Mouse (Mus musculus) CH12.LX (cell line): ENCODE measurements around the gene Dhx34. TPM values are rescaled to one million over a fixed set of nuclear protein-coding genes. Genes with fewer than 3 reads are reported as not detected.

Experiments used
- DNase-seq: peaks from one replicate; pipeline ENCODE4 v3.0.0-alpha.2; 2013; ENCODE audit errors: extremely low read depth
- H3K27ac ChIP-seq: 2 replicates; pipeline ENCODE4 v1.5.1; 2012; ENCODE audit warnings: low read depth, mild to moderate bottlenecking, control low read depth, moderate library complexity; ENCODE audit not compliant: insufficient read depth
- H3K27me3 ChIP-seq: replicated peaks from 2 replicates; pipeline ENCODE3; 2012; ENCODE audit warnings: inconsistent platforms
- H3K36me3 ChIP-seq, 2 experiments: replicated peaks in 1 of 2; 2 replicates each; pipeline versions ENCODE3 to v1.6.1; 2012; ENCODE audit warnings: inconsistent platforms in 1 of 2, low read length in 1 of 2, mild to moderate bottlenecking in 1 of 2, mixed read lengths in 1 of 2, moderate library complexity in 1 of 2; ENCODE audit not compliant: control insufficient read depth in 1 of 2, insufficient read depth in 1 of 2
- H3K4me1 ChIP-seq, 2 experiments: 2 replicates each; pipeline ENCODE4 v1.6.1; 2012; ENCODE audit warnings: inconsistent platforms in 1 of 2, moderate library complexity in 1 of 2; ENCODE audit not compliant: insufficient read depth in 2 of 2, control insufficient read depth in 1 of 2
- H3K4me2 ChIP-seq: 2 replicates; pipeline ENCODE4 v1.6.1; 2012; ENCODE audit warnings: low read depth, mild to moderate bottlenecking, control low read depth; ENCODE audit not compliant: poor library complexity, insufficient read depth, severe bottlenecking
- H3K4me3 ChIP-seq, 3 experiments: fragments of 150-350 bp in 1 of 3; sonication (generic) in 1 of 3; replicated peaks in 1 of 3; 2 replicates each; pipeline versions ENCODE3 to v1.5.1; 2011 to 2012; ENCODE audit warnings: low read depth in 2 of 3, low read length in 2 of 3, mild to moderate bottlenecking in 2 of 3, moderate library complexity in 2 of 3, control low read depth in 1 of 3, improper control_type of control experiment in 1 of 3, inconsistent platforms in 1 of 3, mixed read lengths in 1 of 3; ENCODE audit not compliant: poor library complexity in 1 of 3
- H3K79me2 ChIP-seq: replicated peaks from 2 replicates; pipeline ENCODE4 v1.6.1; 2012; ENCODE audit warnings: mild to moderate bottlenecking, moderate library complexity; ENCODE audit not compliant: control insufficient read depth, poor library complexity, insufficient read depth, severe bottlenecking; ENCODE audit errors: extremely low read depth
- H3K9ac ChIP-seq: 2 replicates; pipeline ENCODE4 v1.6.1; 2012; ENCODE audit warnings: low read depth, mild to moderate bottlenecking, control low read depth, moderate library complexity; ENCODE audit not compliant: insufficient read depth
- H3K9me3 ChIP-seq: replicated peaks from 2 replicates; pipeline ENCODE3; 2012; ENCODE audit warnings: low read length, inconsistent platforms, mixed read lengths
- CTCF ChIP-seq, 2 experiments: IDR thresholded peaks in 1 of 2; conservative IDR thresholded peaks in 1 of 2; 2 replicates each; pipeline ENCODE4 v1.5.1; 2011 to 2012; ENCODE audit warnings: low read depth in 2 of 2, low read length in 2 of 2, improper control_type of control experiment in 1 of 2, inconsistent platforms in 1 of 2, mild to moderate bottlenecking in 1 of 2, moderate library complexity in 1 of 2
- E2F4 ChIP-seq: IDR thresholded peaks from 2 replicates; pipeline ENCODE4 v1.6.1; 2011; ENCODE audit warnings: low read depth, low read length, improper control_type of control experiment; ENCODE audit not compliant: insufficient replicate concordance
- JUN ChIP-seq: IDR thresholded peaks from 2 replicates; pipeline ENCODE4 v1.6.1; 2011; ENCODE audit warnings: low read depth, mild to moderate bottlenecking, low read length, improper control_type of control experiment, moderate library complexity; ENCODE audit not compliant: insufficient read depth
- JUND ChIP-seq: conservative IDR thresholded peaks from 2 replicates; pipeline ENCODE4 v1.6.1; 2011; ENCODE audit warnings: low read depth, low read length, improper control_type of control experiment
- KAT2A ChIP-seq: IDR thresholded peaks from 2 replicates; pipeline ENCODE4 v1.6.1; 2012; ENCODE audit warnings: low read length, improper control_type of control experiment, inconsistent platforms; ENCODE audit not compliant: insufficient replicate concordance
- MAFK ChIP-seq: IDR thresholded peaks from 2 replicates; pipeline ENCODE4 v1.6.1; 2011; ENCODE audit warnings: low read length, improper control_type of control experiment; ENCODE audit not compliant: insufficient replicate concordance
- MAX ChIP-seq: IDR thresholded peaks from 2 replicates; pipeline ENCODE4 v1.6.1; 2011; ENCODE audit warnings: low read length, improper control_type of control experiment
- MAZ ChIP-seq: IDR thresholded peaks from 2 replicates; pipeline ENCODE4 v1.6.1; 2012; ENCODE audit warnings: low read depth, mild to moderate bottlenecking, inconsistent platforms, low read length, improper control_type of control experiment, moderate library complexity
- MXI1 ChIP-seq: IDR thresholded peaks from 2 replicates; pipeline ENCODE4 v1.6.1; 2011; ENCODE audit warnings: mild to moderate bottlenecking, low read depth, low read length, improper control_type of control experiment
- MYC ChIP-seq: IDR thresholded peaks from 2 replicates; pipeline ENCODE4 v1.6.1; 2011; ENCODE audit warnings: low read depth, mild to moderate bottlenecking, improper control_type of control experiment, low read length
- POLR2A ChIP-seq: IDR thresholded peaks from 2 replicates; pipeline ENCODE4 v1.6.1; 2011; ENCODE audit warnings: low read depth, mild to moderate bottlenecking, improper control_type of control experiment, low read length
- POLR2AphosphoS2 ChIP-seq: IDR thresholded peaks from 2 replicates; pipeline ENCODE4 v1.6.1; 2011; ENCODE audit warnings: low read depth, low read length, improper control_type of control experiment
- RAD21 ChIP-seq: IDR thresholded peaks from 2 replicates; pipeline ENCODE4 v1.6.1; 2011; ENCODE audit warnings: low read depth, mild to moderate bottlenecking, low read length, improper control_type of control experiment, moderate library complexity
- RCOR1 ChIP-seq: conservative IDR thresholded peaks from 2 replicates; pipeline ENCODE4 v1.6.1; 2012; ENCODE audit warnings: low read depth, mild to moderate bottlenecking, inconsistent platforms, low read length, improper control_type of control experiment
- SIN3A ChIP-seq: IDR thresholded peaks from 2 replicates; pipeline ENCODE4 v1.6.1; 2012; ENCODE audit warnings: low read length, improper control_type of control experiment, inconsistent platforms
- SMC3 ChIP-seq: IDR thresholded peaks from 2 replicates; pipeline ENCODE4 v1.6.1; 2011; ENCODE audit warnings: low read depth, low read length, improper control_type of control experiment
- TBP ChIP-seq: conservative IDR thresholded peaks from 2 replicates; pipeline ENCODE4 v1.6.1; 2011; ENCODE audit warnings: low read depth, low read length, improper control_type of control experiment
- TCF12 ChIP-seq: IDR thresholded peaks from 2 replicates; pipeline ENCODE4 v1.6.1; 2014; ENCODE audit warnings: low read depth, mild to moderate bottlenecking, inconsistent platforms, low read length, improper control_type of control experiment
- UBTF ChIP-seq: IDR thresholded peaks from 2 replicates; pipeline ENCODE4 v1.6.1; 2012; ENCODE audit warnings: low read depth, mild to moderate bottlenecking, inconsistent platforms, low read length, improper control_type of control experiment, moderate library complexity
- USF1 ChIP-seq: IDR thresholded peaks from 2 replicates; pipeline ENCODE4 v1.6.1; 2014; ENCODE audit warnings: low read depth, mild to moderate bottlenecking, inconsistent platforms, low read length, improper control_type of control experiment
- dilution Hi-C: fragments of 300-500 bp; cut with MboI; formaldehyde crosslinking; loops from 2 replicates; pipeline ENCODE4 v1.14.3; 2020; ENCODE audit warnings: low sequenced_read_pairs; ENCODE audit not compliant: extremely low pct_unique_long_range_greater_than_20kb, extremely low pct_ligation_motif_present
- in situ Hi-C: fragments of 300-500 bp; cut with MboI; formaldehyde crosslinking; loops from 3 replicates; pipeline ENCODE4 v1.14.3; 2019; ENCODE audit warnings: low sequenced_read_pairs, low pct_ligation_motif_present, low pct_unique_long_range_greater_than_20kb, mixed read lengths
- polyA plus RNA-seq: library from polyadenylated mRNA; unstranded; fragments of >175 nt; gene quantifications from 2 replicates; pipeline ENCODE4 v1.2.1, GENCODE M21; 2012; ENCODE audit warnings: low read depth; ENCODE audit not compliant: insufficient read length
- total RNA-seq, 2 experiments: library from RNA; depleted of rRNA; stranded (reverse); fragments of 300-350 nt in 1 of 2; fragments of >200 nt in 1 of 2; gene quantifications; 2 replicates each; pipeline ENCODE4 v1.2.3; 2012 to 2014

Gene Dhx34
- total and polyA plus RNA-seq, 3 experiments, result 8.8 to 18.0 (median 15.2) TPM

- Histone ChIP-seq H3K27me3 (peaks cover 35% of the 10 kb centered on the region), H3K27ac (no peak overlapping the region), H3K9me3 (peaks cover 16% of the 10 kb centered on the region), H3K4me2 (no peak overlapping the region), H3K4me1 (peaks cover 3 to 22% of the 10 kb centered on the region in 2 experiments), H3K36me3 (no peaks in the 10 kb centered on the region), H3K9ac (no peak overlapping the region), H3K79me2 (no peaks in the 10 kb centered on the region), H3K4me3 (no peak overlapping the region)
- DNase-seq, result no peak
- no peak for TF ChIP-seq POLR2A
- no peak for TF ChIP-seq KAT2A
- no peak for TF ChIP-seq MYC
- dilution Hi-C loops (loop anchor here (25.0 kb wide), 1 partner anchor 210 kb away; the partner anchor contains the start of gene Ehd2), in situ Hi-C loops (no loop called here)
Measured at GRCm38 (mm10) chr7:16172141-16172581, 49.7 kb downstream of the Dhx34 start.

GRCm38 (mm10) chr7:16162036-16162435, 59.8 kb downstream of the Dhx34 start:
- no peak for DNase-seq
- in situ Hi-C loops, result no loop called here
- Histone ChIP-seq H3K79me2 (no peaks in the 10 kb centered on the region), H3K27ac (no peak overlapping the region), H3K4me1 (peaks cover 4 to 6% of the 10 kb centered on the region in 2 experiments), H3K9me3 (peaks cover 10% of the 10 kb centered on the region), H3K4me2 (no peak overlapping the region), H3K9ac (no peak overlapping the region), H3K36me3 (no peaks in the 10 kb centered on the region), H3K4me3 (no peak overlapping the region), H3K27me3 (peaks cover 24% of the 10 kb centered on the region)
- TF ChIP-seq E2F4, result no peak
- no peak for TF ChIP-seq MAZ
- no peak for TF ChIP-seq UBTF
- no peak for TF ChIP-seq MAX
- TF ChIP-seq MXI1, result no peak
- TF ChIP-seq RCOR1, result no peak
- TF ChIP-seq TBP, result no peak
- TF ChIP-seq MAFK, result no peak
- TF ChIP-seq CTCF (conservative IDR thresholded peaks at IDR 0.05 in 1 of 2, IDR thresholded peaks at IDR 0.05 in 1 of 2; ENCODE audit: low read depth in 2 of 2, low read length in 2 of 2), result no peak
- no peak for TF ChIP-seq JUND
- no peak for TF ChIP-seq JUN
- no peak for TF ChIP-seq POLR2A
- TF ChIP-seq KAT2A, result no peak
- no peak for TF ChIP-seq POLR2AphosphoS2
- TF ChIP-seq RAD21, result no peak
- TF ChIP-seq SMC3, result no peak
- no peak for TF ChIP-seq USF1
- no peak for TF ChIP-seq TCF12
- no peak for TF ChIP-seq SIN3A
- dilution Hi-C loops, result loop anchor here (25.0 kb wide), 1 partner anchor 200 kb away; the partner anchor contains the start of gene Ehd2
